Mouse (Mus musculus) liver, postnatal 0 days (tissue): ENCODE measurements around the gene Nucb2.

ENCODE experiments used
- CTCF ChIP-seq: sonication (generic); IDR thresholded peaks from 2 replicates; pipeline ENCODE4 v1.5.1; 2016; ENCODE audit warnings: antibody characterized with exemption, low read depth
- EP300 ChIP-seq: IDR thresholded peaks from 2 replicates; pipeline ENCODE4 v1.6.1; 2016; ENCODE audit warnings: antibody characterized with exemption, low read depth, mild to moderate bottlenecking

- TF ChIP-seq CTCF: 0 out of 2 replicates have a peak, but pooled peaks have one; percentile 22
- peak; percentile 37; the same call in 1 of the 2 replicates for TF ChIP-seq EP300
Measured at GRCm38 (mm10) chr7:116503879-116504817, at the start of gene Nucb2.
